Mouse (Mus musculus) T-helper 1 cell (primary cell): ENCODE measurements around the gene Upf2.
"Not testable (repeated sequence)": the region's sequence is repeated elsewhere in the genome, so short reads cannot be mapped to it uniquely, and the experiment has no call there.

Experiments
- in situ Hi-C: fragments of 300-600 bp; cut with MboI, MseI; formaldehyde crosslinking; loops from one replicate; pipeline ENCODE4 v1.15.1; 2025; ENCODE audit warnings: high pct_unique_total_duplicates

Gene Upf2

DNA sequence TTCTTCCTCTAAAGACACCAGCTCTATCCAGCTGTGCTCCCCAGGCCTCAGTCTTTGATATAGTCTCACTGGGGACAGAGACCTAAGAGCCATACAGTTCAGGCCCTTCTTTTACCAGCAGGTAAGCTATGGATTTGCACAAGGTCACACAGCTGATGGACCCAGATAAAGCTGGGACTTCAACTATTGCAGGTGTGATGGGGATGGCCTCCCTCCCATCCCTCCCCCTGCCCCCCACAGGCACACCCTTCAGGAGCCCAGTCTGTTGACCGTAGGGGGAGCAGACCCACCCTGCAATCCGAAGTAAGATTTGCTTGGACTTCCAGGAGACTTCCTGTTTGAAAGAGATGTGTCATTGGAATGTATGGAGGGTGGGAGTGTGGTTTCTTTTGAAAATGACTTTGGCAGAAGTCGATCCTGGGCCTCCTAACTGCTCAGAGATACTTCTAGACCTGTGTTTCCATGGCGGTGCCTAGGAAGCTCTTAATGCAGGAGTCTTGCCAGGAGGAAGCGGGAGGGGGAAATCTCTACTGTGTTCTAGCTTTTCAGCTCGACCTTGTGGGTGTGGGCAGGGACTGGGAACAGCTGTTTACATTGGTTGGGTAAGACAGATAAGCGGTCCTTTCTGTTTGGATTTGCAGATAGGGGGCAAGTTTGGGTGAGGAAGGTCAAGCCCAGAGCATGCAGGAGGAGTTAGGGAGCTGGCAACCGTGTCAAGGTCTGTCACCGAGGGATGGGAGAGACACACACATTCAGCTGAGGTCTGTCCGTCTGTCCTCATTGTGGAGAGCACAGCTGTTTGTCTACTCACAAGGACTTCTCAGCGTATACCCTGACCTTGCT lies 120.5 kb downstream of the Upf2 start:
- in situ Hi-C loops = no loop called here

DNA sequence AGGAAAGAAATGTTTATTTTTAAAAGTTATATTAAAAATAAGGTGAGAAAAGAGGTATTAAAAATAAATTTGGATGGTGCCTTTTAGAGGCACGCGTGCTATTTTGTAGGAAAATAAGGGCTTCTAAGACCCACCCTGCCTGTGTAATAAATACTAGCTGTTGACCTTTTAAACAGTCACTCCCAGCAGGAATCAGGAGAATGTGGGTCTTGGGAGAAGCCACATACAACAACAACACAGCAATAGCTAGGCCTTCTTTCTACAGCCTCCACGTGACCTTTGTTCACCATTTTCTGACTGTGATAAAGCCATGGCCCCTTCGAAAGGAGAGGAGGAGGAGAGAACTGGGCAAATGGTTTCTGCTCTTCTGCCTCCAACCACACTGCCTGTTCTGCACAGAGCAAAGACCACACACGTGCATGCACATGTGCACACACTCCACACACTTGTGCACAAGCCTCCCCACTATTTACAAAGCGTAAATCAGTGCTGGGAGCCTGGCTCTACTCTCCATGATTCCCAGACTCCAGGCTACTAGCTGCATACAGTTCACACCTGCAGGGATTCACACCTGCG lies 121.5 kb downstream of the Upf2 start:
- in situ Hi-C loops = no loop called here

DNA sequence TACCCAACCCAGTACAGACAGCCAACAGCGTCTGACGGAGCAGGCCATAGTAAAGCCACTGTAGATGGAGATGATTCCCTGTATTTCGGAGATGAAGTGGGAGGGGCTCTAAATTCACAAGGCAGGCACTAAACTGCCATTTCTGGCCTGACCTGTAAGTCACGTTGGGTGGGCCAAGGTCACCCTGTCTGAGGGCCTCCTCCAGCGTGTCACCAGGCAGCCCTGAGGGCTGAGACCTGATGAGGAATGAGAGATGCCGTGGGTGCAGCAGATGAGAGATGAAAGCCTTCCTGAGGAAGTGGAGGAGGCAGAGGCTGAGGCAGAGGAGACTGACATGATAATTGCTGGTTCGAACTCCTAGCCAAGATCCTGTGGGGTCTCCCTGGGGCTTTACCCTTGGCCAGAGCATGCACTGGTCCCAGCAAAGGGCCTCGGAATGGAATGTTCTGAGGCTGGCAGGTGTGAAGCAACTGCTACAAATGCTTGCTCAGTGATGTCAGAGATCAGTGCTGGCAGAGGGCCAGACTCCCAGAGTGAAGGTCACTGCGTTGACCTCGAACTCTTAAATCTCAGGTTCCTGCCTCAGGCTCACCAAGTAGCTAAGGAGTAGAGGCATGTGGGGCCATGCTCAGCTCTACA lies 123.7 kb downstream of the Upf2 start:
- in situ Hi-C loops = no loop called here

DNA sequence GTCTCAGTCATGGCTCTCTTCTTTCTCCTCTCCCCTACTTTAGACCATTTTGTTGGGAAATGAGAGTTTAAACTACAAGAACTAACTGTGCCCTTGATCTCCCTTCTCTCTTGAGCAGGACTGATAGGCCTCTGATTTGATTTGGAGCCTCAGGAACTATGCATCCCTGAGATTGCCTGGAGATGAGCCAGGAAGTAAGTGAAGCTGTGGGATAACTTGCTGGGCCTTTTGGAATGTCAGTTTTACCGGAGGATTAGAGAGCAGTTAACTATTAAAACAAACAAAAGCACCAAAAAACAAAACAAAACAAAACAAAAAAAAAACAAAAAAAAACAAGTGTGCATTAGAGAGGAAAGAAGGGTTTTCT lies 124.2 kb downstream of the Upf2 start:
- in situ Hi-C loops = no loop called here

DNA sequence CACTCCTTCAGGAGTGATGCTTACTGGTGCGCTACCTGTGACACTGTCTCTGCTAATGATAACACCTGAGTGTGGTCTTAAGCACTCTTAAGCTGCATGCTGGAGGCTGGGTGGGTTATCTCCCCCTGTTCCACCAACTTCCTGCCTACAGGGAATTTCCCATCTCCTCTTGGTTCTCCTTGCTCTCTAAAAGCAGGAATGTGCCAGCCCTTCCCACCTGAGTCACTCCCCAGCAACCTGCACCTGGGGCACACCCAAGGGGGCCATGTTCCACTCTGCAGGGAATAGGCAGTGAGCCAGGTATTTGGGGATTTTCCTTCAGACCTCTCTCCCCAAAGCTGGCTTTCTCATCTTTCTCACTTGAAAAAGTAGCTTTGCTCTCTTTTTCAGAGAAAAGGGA lies 128.8 kb downstream of the Upf2 start:
- in situ Hi-C loops = loop anchor here (5.0 kb wide), 1 partner anchor 67 kb away; no protein-coding TSS in a partner anchor

DNA sequence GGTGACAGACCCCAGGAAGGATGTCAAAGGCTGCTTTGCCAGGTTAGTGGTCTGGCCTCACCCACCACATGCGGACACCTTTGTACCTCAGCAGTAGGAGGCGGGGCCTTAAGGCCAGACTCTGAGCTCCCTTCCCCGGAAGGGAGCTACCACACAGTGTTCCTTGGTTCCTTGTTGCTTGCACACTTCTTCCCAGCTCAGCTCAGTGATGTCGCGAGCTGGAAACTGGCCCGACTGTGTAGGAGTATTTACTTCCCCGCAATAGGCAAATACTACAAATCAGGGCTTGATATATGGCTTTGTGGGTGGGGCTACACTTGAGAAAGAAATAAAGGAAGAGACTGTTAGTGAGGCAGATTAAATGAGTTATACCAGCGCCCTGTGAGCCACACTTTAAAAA lies 129.8 kb downstream of the Upf2 start:
- in situ Hi-C loops = loop anchor here (5.0 kb wide), 1 partner anchor 66 kb away; no protein-coding TSS in a partner anchor

DNA sequence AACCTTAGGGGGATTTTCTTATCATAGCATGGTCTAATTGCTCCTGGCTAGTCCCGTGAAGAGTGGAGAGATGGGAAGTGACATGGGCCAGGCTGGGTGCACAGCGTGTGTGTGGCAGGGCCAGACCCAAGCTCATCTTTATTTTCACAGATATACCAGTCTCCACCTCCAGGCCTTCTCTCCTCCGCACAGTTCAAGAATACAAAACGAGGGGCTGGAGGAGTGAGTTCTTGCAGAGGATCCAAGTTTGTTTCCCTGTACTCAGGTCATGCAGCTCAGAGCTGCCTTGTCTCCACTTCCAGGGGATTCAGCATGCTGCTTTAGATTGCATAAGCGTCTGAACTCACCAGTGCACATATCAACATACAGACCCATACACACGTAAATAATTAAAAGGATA lies 131.3 kb downstream of the Upf2 start:
- in situ Hi-C loops = loop anchor here (5.0 kb wide), 1 partner anchor 65 kb away; no protein-coding TSS in a partner anchor

DNA sequence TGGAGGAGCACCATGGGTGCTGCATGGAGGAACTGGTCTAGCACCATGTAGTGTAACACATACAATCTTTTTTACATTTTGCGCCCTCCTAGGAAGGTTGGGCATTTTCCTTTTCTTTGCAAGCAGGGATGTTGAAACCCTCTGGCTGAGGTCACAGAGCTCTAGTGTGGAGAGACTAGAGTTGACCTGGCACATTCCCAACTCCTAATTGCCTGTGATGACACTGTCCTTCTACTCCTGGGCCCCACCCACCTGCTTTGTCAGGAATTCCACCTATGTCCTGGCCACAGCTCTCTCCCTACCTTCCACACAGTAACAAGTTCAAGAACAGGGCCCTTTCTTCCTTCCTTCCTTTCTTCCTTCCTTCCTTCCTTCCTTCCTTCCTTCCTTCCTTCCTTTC lies 132.4 kb downstream of the Upf2 start:
- in situ Hi-C loops = loop anchor here (5.0 kb wide), 1 partner anchor 64 kb away; no protein-coding TSS in a partner anchor

DNA sequence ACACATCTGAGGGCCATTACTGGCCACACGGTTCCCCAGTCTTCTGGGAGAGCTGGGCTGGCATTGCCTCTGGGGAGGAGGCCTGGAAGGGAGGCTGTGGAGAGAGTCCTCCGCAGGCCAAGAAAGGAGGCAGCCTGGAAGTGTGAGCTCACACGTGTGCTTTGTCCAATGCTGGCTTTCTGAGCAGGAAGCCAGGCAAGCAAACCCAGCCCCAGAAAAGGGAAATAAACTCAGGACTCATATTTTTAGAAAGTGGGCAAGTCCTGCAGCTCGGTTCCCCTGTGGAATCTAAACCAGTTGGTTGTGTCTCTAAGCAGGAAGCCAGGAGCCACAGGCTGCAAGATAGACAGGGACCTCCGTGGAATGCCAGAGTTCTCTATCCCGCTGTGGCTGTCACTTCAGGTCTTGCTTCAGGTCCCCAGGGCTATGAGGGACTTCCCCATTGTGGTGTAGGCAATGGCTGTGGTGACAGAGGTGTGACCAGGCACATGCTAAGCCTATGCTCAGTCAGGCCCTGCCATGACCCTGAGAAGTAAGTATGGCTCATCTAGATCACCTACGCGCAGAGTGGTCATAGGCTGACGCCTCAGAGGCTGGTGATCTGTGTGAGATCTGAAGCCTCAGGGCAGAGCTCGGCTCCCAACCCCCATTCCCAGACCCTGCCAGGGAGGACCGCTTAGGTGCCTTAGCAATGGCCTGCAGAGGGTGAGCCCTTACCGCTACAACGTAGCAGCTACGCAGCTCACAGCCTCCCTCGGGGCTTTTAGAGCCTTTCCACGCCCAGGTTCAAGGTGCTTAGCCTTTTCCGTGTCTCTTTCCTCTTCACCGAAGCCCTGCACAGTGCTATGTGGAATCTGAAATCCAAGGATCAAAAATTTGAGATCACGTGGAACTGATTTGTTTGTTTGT lies 134.6 kb downstream of the Upf2 start:
- in situ Hi-C loops = no loop called here

DNA sequence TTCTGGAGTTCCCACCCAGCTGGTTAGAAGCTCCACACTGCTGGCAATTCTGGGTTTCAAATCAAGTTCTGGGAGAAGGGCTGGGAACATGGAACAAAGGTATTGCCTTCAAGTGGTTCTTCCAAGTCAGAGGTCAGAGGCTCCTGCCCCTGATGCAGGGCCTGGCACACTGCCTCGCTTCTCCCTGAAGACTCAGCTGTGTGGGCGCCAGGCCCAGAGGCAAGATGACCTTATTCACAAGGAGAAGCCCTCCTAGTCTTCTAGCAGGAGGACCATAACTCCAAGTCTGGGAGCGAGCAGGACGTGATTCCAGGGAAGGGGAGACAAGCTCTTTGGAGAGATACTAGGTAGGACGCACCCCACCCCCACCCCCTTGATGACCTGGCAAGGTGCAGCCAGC lies 135.9 kb downstream of the Upf2 start:
- in situ Hi-C loops = no loop called here

DNA sequence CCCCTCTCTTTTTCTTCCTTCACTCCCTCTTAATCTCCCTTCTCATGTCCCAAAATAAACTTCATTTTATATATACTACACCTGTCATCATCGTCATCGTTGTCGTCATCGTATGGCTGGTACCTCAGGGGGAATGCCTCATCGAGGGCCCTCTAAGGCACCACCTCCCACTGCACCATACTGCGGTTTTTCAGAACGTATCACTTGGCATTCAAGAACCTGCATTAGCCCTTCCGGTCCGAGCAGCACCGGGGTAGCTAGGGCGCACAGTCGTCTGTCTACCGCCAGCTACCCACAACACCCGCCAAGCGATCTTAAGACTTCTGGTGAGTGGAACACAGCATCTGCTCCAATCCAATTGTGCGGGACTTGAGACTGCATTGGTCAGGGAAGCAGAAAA lies 138.7 kb downstream of the Upf2 start:
- in situ Hi-C loops = not testable (repeated sequence)

DNA sequence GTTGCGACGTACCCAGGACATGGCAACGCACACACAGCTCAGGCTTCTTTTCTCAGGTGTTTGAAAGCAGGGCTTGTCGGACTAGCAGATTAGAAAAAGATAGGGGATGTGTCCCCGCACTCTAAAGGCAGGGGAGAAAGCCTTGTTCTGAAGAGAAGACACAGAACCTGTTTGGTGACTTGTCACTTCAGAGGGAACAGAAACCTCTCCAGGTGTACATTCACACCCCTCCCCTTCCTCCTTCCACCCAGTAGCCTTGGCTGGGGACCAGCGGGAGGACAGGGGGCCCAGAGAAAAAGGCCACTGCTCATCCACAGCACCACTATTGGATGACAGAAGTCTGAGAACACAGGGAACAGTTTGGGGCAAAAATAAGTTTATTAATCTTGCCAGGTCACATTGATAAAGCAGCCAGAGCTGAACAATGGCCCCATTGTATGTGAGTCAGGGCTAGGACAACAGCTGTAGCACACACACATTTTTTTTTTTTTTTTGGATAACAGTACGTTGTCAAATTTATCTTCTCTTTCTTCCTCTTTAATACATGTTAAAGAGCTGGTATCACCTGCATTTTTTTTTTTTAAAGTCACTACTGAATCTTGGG lies 145.9 kb downstream of the Upf2 start:
- in situ Hi-C loops = no loop called here

DNA sequence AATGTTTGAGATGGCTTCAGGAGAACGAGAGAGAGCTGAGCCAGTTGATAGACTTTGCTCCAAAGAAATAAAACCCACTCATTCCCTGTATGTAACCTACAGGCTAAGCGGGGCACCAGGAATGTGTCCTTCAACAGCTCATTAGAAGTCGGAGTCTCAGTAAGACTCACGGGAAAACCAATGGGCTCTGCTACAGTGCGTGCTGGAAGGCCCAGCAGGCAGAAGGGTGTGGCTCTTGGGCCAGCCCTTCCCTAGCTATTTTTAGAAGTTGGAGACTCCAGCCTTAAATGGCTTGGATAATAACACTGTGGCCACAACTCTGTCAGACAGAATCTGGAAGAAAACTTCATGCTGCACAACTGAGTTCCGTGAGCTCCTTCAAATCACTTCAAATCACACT lies 147.7 kb downstream of the Upf2 start:
- in situ Hi-C loops = no loop called here

DNA sequence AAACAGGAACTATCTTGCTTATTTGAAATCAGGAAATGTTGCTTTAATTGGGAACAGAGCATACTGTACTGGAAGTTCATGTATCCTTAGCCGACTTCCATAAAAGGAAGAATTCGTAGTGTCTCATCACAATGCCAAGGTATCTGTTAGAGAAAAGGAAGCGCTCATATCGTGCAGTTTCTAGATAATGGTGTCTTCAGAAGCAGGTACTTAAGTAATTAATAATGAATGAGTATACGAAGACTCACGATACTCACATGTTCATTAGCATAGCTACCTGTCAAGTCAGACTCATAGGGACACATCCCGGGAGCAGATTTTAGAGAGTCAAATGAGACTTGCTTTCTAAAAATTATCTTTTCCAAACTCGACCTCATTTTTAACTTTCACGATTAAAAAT lies 148.2 kb downstream of the Upf2 start:
- in situ Hi-C loops = no loop called here

DNA sequence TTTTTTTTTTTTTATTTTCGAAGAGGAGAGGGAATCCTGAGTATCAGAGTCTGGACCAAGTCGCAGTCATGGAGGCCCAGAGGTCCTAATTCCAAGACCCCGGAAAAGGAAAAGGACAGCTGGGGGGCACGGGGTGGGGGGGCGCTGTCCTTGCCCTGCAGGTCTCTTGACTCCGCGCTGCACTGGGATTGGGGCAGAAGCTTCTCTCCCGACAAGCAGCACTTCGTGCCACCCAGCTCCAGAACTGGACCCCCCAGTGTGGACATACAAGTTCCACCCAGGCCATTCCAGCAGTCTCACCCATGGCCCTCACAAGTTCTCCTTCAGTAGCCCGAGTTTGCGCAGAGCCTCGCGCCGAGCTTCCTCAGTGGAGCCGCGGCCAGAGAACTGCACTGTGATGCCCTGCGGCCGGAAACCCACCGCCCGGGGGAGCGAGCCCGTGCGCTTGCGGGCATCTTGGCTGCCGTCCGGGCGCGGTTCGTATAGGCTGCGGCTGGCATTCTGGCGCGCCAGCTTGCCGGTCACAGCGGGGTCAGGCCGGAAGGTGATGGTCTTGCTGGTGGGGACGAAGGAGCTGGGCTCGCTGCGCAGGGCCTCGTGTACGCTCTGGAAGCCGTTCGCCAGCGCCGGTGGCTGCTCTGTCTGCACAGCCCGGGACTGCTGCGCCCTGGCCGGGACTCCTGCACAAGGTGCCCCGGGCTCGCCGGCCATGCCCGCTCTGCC lies 148.9 kb downstream of the Upf2 start:
- in situ Hi-C loops = no loop called here

DNA sequence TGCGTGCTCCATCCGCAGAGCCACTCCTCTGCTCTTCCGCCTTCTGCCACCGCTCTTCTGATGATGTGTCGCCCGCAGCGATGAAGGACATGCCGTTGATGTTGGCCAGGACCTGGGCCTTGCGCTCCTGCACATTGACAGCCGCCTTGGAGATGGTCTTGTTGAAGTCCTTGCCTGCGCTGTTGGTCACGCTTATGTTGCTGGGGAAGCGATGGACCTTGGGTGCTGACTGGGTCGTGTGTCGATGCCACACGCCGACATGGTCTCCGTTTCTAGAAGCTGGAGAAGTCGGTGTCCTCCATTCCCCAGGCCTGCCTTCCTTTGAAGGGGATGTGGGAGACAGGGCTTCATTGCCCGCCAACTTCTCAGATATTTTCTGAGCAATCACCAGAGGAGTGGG lies 149.5 kb downstream of the Upf2 start:
- in situ Hi-C loops = no loop called here

DNA sequence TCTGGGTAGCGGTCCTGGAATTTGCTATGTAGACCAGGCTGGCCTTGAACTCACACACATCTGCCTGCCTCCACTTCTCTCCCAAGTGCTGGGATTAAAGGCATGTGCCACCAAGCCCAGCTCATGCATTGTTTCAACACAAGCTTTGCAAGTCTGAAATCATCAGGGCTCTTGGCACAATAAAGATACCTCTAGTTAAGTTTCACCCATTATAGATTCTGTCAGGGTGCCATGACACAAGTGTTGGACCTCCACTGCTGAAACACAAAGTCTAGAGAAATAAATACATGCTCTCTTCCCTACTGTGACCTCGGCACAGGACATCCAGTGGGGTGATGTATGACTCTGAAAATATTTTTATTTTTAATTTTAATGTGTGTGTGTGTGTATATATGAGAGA lies 154.2 kb downstream of the Upf2 start:
- in situ Hi-C loops = no loop called here
